Mouse (Mus musculus) gastrocnemius, adult 8-10 months (tissue): ENCODE results near the gene Rxfp4. TPM values are rescaled to one million over a fixed set of nuclear protein-coding genes. Genes with fewer than 3 reads are reported as not detected.

ENCODE experiments used
- DNase-seq, 2 experiments: peaks; one replicate each; pipeline ENCODE4 v3.0.0; 2022; ENCODE audit warnings: low spot score in 2 of 2
- total RNA-seq, 4 experiments: library from RNA; stranded (reverse); gene quantifications; 2 replicates each; pipeline ENCODE4 v1.2.4; 2022

Rxfp4 gene
- total RNA-seq, 4 experiments from 2014 or later: not detected

DNA sequence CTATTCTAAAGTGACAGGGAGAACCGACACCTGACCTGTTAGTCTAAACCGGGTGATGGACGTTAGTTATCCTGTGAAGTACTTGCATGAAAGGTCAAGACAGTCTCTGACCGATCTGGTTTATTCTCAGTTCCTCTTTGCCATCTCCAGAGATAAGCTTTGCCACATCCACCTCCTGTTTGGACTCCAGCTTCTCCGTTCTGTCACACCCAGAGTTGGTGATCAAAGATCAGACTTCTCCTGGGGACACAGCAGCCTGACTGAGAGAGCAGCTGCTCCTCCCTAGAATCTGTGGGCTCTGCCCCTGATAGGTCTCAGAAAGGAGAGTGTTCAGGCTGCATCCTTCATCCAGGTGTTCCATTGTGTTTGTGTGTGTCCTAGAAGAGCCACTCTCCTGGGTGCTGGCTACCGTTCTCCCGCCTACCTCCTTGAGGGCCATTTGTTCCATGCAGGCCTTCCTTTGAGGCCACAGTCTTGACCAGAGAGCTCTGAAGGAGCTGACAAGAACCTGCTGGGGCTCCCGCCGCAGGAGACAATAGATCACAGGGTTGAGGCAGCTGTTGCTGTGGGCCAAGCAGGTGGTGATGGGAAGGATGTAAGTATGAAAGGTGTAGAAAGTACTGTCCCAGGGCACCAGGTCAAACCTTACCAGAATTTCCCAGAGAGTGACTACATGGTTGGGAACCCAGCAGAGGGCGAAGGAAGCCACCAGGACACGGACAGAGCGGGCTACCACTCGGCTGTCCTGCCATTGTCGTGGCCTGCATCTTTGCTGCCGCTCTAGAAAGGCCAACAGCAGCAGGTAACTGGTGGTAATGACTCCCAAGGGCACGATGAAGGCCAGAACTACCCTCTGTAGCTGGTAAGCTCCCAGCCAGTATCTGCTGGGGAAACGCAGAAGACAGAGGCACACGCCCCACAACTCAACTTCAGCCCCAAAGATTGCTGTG is 998 bp downstream of the Rxfp4 start:
- DNase-seq: no peak

- no peak for DNase-seq
These were observed 2.0 kb downstream of the Rxfp4 start for GRCm38 (mm10) chr3:88650713-88651504.

GRCm38 (mm10) chr3:88649967-88650366 is 3.0 kb downstream of the Rxfp4 start:
- DNase-seq: no peak

DNA sequence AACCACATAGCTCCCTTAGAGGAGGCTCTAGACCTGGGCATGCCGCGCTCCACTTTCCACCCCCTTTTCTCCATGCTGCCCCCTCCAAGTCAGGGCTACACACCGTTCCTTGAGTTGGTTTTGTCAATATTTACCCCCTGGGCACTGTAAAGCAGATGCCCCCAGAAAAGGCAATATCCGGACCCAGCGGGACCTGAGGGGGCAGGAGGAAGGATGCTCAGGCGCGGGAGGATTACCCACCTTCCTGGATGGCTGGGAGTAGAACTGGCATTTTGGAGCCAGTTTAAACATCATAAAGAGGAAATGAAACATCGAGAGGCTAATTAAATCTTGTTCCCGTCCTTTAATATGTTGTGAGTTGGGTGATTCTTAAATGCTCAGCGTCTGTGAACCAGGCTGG is 3.8 kb downstream of the Rxfp4 start:
- DNase-seq: no peak

- DNase-seq: no peak
These were observed 4.3 kb downstream of the Rxfp4 start for GRCm38 (mm10) chr3:88648452-88649168.

- no peak for DNase-seq
These were observed 5.0 kb downstream of the Rxfp4 start for GRCm38 (mm10) chr3:88647779-88648413.

DNA sequence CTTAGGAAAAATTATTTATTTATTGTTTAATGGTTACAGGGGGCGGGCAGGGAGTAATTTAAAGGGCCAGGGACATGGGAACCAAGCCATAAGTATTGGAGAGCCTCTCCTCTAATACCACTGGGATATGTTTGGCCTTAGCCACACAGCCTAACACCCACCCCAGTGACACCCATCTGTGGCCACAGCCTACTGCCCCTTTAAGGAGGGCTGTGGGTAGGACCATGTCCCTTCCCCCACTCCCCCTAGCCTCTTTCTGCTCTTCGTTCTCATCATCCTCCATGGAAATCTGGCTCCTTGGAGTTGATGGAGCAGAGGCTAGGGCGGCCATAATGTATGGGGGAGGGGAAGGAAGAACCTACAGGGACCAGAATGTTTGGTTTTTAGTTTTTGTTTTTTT is 5.9 kb downstream of the Rxfp4 start:
- no peak for DNase-seq

DNA sequence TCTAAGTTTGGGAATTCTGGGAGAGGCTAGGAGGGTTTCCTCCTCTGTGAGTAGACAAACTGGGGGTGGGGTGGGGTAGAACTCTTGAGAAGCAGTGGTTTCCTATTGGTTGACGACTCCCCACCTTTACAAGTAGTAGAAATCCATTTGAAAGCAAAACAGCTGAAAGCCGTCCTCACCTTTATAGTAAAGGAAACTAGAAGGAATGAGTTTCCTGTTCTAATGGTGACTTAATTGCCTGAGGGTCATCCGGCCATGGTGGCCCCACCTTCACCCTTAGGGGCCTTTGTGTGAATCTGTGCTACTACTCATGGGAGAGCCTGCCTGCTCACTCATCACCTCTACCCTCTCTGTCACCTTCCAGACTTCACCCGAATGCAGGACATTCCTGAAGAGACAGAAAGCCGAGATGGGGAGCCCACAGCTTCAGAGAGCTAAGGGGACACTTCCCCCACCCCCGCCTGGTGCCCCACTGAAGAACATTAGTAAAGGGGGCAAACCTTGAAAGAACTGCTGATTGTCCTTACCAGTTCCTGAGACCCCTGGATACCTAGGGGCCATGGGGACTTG is 6.4 kb downstream of the Rxfp4 start:
- no peak for DNase-seq

DNA sequence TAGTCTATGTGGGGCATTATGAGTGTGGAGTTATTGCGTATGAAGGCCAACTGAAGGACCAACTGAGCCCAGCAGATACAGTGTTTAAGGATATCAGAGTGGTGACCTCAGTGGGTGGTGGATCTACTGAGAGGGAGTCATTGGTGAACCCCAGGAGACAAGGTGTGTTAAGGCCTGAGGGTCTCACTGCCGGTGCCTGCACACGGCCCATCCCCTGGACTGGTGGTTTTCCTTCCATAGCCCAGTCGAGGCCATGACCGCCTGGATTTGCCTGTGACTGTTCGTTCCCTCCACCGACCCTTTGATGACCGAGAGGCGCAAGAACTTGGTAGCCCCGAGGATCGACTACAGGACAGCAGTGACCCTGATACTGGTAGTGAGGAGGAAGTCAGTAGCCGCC is 7.0 kb downstream of the Rxfp4 start:
- no peak for DNase-seq

GRCm38 (mm10) chr3:88643078-88643477 is 9.9 kb downstream of the Rxfp4 start:
- DNase-seq: no peak

GRCm38 (mm10) chr3:88640676-88641075 is 12.3 kb downstream of the Rxfp4 start:
- peak in 1 of 2 experiments; percentile 30 for DNase-seq

DNA sequence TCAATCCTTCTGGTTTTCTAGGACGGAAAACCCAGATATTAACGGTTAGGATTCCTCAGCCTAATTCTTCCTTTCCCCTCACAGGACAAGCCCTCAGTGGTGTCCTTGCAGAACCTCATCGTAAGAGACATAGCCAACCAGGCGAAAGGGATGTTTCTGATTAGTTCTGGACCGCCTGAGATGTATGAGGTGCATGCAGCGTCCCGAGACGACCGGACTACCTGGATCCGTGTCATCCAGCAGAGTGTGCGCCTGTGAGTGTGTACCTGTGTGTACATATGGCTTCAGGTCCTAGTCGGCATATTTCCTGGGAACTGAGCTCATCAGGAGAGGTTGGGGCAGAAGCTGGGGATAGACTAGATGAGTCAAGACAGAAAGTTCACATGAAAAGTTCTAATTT is 13.7 kb downstream of the Rxfp4 start:
- DNase-seq: no peak

- DNase-seq: no peak
These were observed 15.8 kb downstream of the Rxfp4 start for GRCm38 (mm10) chr3:88637134-88637533.

DNA sequence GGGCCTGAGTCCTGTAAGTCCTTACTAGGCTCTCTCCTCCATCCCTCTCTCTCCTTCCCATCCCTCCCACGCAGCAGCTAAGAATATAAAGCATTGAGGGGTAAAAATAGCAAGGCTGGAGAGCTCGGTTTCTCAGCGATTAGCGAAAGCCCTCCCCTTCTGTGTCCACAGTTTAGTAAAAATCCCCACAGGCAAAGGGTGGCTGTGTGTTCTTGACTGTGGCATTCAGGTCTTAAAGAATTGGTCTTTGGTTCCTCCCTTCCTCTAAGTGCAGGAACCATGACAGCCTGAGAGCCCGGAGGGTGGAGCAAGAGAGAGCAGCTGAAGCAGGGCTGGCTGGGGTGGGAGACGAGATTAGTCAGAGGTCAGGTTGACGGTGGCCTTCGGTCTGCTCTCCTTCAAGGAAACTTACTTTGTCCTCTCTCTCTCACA is 16.4 kb downstream of the Rxfp4 start:
- DNase-seq: no peak

DNA sequence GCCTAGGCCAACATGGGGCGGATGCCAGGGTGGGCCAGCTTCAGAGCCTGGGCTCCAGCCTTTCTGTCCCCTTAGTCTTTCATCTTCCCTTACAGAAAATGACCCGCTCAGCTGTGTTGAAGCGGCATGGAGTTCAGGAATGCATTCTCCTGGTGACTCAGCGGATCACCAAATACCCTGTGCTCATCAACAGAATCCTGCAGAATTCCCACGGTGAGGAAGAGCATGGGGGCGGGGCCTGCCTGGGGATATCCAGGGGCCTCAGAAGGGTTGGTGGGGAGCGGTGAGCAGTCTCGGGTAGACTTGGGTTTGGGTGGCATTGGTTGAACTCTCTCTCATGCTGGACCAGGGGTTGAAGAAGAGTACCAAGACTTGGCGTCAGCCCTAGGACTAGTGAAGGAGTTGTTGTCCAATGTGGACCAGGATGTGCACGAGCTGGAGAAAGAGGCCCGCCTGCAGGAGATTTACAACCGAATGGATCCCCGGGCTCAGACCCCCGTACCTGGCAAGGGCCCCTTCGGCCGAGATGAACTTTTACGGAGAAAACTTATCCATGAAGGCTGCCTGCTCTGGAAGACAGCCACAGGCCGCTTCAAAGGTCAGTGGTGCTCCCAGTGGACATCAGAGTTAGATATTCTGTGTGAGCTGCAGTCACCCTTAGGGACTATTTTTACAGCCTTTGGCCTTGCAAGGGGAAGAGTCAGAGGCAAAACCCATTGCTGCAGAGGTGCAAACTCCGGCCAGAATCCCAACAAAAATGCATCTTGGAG is 17.3 kb downstream of the Rxfp4 start:
- DNase-seq: no peak

DNA sequence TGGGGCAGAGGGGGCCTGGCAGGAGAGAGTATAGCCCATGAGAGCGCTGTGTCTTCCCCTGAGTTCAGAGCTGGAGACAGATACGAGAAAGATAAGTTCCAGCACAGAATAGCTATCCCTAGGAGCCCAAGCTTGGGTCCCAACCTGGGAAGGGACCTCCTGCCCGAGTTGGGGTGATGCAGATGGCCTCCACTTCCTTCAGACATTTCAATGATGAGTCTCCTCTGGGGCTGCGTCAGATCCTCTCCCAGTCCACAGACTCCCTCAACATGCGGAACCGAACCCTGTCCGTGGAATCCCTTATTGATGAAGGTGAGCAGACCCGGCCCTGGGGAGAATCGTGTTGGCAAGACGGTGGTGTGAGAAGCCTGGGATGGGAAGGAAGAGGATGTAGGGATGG is 19.9 kb downstream of the Rxfp4 start:
- DNase-seq: no peak

DNA sequence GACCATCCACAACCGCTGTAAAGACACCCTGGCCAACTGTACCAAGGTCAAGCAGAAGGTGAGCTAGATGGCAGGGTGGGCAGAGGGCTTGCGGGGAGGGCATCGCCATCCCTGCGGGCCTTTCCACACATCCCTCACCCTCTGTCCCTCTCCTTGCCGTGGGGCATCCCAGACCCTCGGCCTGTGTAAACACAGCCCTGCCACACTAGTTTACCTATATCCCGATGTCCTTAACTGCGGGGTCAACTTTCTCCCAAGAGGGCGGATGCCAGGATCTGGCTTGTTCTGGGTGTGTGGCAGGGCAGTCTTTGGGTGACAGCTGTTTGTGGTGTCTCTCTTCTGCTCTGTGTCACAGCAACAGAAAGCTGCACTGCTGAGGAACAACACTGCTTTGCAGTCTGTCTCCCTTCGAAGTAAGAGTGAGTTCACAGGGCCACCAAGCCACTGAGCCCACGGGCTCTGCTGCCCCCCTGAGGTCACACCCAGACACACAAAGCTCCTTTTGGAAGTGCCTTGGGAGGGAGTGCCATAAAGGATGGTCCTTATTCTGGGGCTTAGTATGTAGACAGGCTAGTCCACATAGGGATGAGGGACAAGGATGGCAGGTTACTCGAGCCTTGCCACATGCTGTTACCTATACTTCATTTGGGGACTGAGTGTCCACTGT is 20.9 kb downstream of the Rxfp4 start:
- DNase-seq: no peak

GRCm38 (mm10) chr3:88630849-88631341 is 22.0 kb downstream of the Rxfp4 start:
- no peak for DNase-seq

GRCm38 (mm10) chr3:88630018-88630417 is 22.9 kb downstream of the Rxfp4 start:
- DNase-seq: no peak
